ENCODE assay signal across 22 mouse cellular contexts in genomic region chr4:83269614-83270013, GRCm38 (mm10). TPM values are rescaled to one million over a fixed set of nuclear protein-coding genes. Genes with fewer than 3 reads are reported as not detected.
DNase-seq lines count a peak whose midpoint lies in the region; ATAC-seq and TF ChIP-seq lines count a peak whose summit lies in the region.
"Had no signal": no experiment of that assay in that cellular context is flagged by ENCODE, and none has a peak within 500 bp of the region (broad histone marks: within the 10 kb centered on the region; RNA-seq: fewer than 3 reads in every experiment).

No protein-coding gene starts in this region.

- H3ac ChIP-seq in myocyte (ENCODE audit: control insufficient read depth, insufficient read length): no peak overlapping the region

- no peaks in the 10 kb centered on the region for H3K27me3 ChIP-seq in myocyte (ENCODE audit: control insufficient read depth, insufficient read depth, insufficient read length)
- H3K27me3 ChIP-seq: embryonic facial prominence, embryonic 15.5 days; midbrain, embryonic 13.5 days had no signal

- no peak for TF ChIP-seq POLR2A in myocyte (IDR thresholded peaks at IDR 0.05; ENCODE audit: insufficient read length, low read depth)

- intact Hi-C loops in heart, postnatal 10 days (cut with DNase I): no loop called here

- peak; percentile 19; the same call in 1 of the 2 replicates for ATAC-seq in common myeloid progenitor, adult 5-6 weeks (replicated peaks; ENCODE audit: low read depth, poor library complexity, severe bottlenecking)
- ATAC-seq in cerebellum, adult (ENCODE audit: insufficient number of reproducible peaks, low FRiP score, low TSS enrichment): no peak
- ATAC-seq: hindbrain, postnatal 0 days; intestine, embryonic 16.5 days; midbrain, embryonic 13.5 days had no signal

- DNase-seq in 3134 (ENCODE audit: extremely low read depth, insufficient read length, low spot score): peak; percentile 39
- DNase-seq in 416B (ENCODE audit: low read depth): peak; percentile 85
- no peak for DNase-seq in cerebellum, adult 9-11 months
- no peak for DNase-seq in heart, postnatal 10 days
- DNase-seq: adrenal gland, postnatal 10 days; cerebellum, adult 8-10 months; kidney, adult 9 months; kidney, postnatal 25 days; layer of hippocampus, postnatal 36 days; retina, postnatal 1 day; thymus, adult 18-20 months; thymus, postnatal 36 days had no signal

- H3K4me2 ChIP-seq in myocyte (ENCODE audit: low read depth): peak overlapping the region; percentile 0
- H3K4me2 ChIP-seq: embryonic facial prominence, embryonic 15.5 days; midbrain, embryonic 13.5 days had no signal

- no peak overlapping the region for H3K4me3 ChIP-seq in myocyte
- H3K4me3 ChIP-seq: embryonic facial prominence, embryonic 15.5 days; forebrain, embryonic 10.5 days; heart, embryonic 10.5 days; layer of hippocampus, adult 2 months; midbrain, embryonic 13.5 days had no signal

- peaks cover 50% of the 10 kb centered on the region for H3K79me2 ChIP-seq in myocyte (ENCODE audit: control insufficient read depth, insufficient read depth)

- H3K36me3 ChIP-seq in myocyte (ENCODE audit: control insufficient read depth, insufficient read depth): no peaks in the 10 kb centered on the region
- H3K36me3 ChIP-seq: embryonic facial prominence, embryonic 15.5 days; forebrain, embryonic 10.5 days; heart, embryonic 10.5 days; midbrain, embryonic 13.5 days had no signal

TF ChIP-seq in myocyte, 11 proteins besides CTCF, POLR2A, EP300 and RAD21:
- no peak for TF ChIP-seq REST (IDR thresholded peaks at IDR 0.05; ENCODE audit: insufficient read depth, insufficient read length)
- no peak for TF ChIP-seq MAX (IDR thresholded peaks at IDR 0.05; ENCODE audit: low read depth)
- no peak for TF ChIP-seq USF1 (IDR thresholded peaks at IDR 0.05; ENCODE audit: low read depth)
- TF ChIP-seq TCF12 (IDR thresholded peaks at IDR 0.05; ENCODE audit: insufficient read depth, poor library complexity, severe bottlenecking): no peak
- no peak for TF ChIP-seq E2F4 (IDR thresholded peaks at IDR 0.05; ENCODE audit: insufficient read depth)
- TF ChIP-seq TCF3 (IDR thresholded peaks at IDR 0.05; ENCODE audit: insufficient read length, low read depth): no peak
- no peak for TF ChIP-seq MYOG (IDR thresholded peaks at IDR 0.05; ENCODE audit: control insufficient read depth in 1 of 3, insufficient read depth in 1 of 3, insufficient read length in 2 of 3, low read depth in 2 of 3)
- TF ChIP-seq POLR2AphosphoS2 (IDR thresholded peaks at IDR 0.05; ENCODE audit: insufficient read length, low read depth): no peak
TF ChIP-seq in myocyte: peak in this region for 0.

RNA-seq across cellular contexts. Expression of gene Ttc39b, which starts 54.4 kb away (rescaled TPM):
- 1.5 and 5.8 TPM in 2 replicates for total RNA-seq in common myeloid progenitor, adult 5-6 weeks (2017)
- polyA plus RNA-seq in myocyte (2012; fragmentation: generic; extraction: Trizol): 19.3 TPM
- total RNA-seq in heart, postnatal 10 days (2021): 10 to 100 TPM; 13.9 to 14.5 TPM

Comparison
In these comparisons a context has a peak if more than half of its experiments do, and no peak if none do; other contexts are left out.
1. DNase-seq: peak in 3134 (single experiment) and 416B (single experiment); none in cerebellum, adult 9-11 months (single experiment) and heart, postnatal 10 days (0 of 2).